Mouse (Mus musculus) monocyte, adult 5-6 weeks (primary cell): ENCODE results near the gene Abl1. TPM values are rescaled to one million over a fixed set of nuclear protein-coding genes. Genes with fewer than 3 reads are reported as not detected.
A peak's percentile ranks its signal among the peaks of the same experiment; 100 is the strongest.

Source experiments
- ATAC-seq: fragments of 153-309, 156-312 bp; replicated peaks from 2 replicates; pipeline ENCODE4 v1.8.0; 2017; ENCODE audit warnings: mild to moderate bottlenecking; ENCODE audit not compliant: low TSS enrichment, insufficient number of reproducible peaks, severe bottlenecking, poor library complexity, low FRiP score
- total RNA-seq: library from RNA; stranded (forward); fragments of 200-1000, 200-491, 200-594 nt; gene quantifications from 3 replicates; pipeline ENCODE4 v1.2.3, GENCODE M21; 2017

Gene Abl1
- total RNA-seq, 1 experiment from 2014 or later, result 22.7 TPM

DNA sequence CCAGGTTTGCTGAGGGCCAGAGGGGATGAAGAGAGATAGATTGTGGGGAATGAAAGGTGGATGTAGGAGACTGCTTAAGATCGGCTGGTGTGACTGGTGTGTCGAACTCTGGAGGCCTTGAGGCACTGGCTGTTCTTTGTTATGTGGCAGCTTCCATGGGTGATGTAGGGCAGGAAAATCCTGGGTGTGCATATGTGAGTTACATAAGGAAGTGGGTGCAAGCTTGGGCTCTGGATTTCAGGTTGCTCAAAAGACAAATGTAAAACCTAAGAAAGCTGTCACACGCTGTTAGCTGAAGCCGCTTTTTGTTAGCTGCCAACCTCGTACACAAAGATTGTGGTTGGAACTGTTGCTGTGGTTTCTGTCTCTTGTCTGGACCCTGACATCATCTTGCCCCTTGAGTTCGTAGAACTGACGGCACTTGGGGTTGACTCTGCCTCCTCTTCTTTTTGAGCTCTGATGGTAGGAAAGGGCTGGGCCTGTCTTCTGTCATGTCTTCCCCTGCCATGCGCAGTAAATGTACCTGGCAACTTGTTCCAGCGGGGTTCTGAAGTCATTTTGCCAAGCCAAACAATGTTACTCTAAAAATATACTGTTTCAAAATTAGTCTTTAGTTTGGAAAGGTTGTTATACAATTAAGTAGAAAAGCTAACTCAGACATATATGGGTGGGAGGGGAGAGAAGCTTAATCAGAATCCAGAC is 39.6 kb downstream of the Abl1 start:
- 0 out of 2 replicates have a peak, but pooled peaks have one; percentile 27 for ATAC-seq

DNA sequence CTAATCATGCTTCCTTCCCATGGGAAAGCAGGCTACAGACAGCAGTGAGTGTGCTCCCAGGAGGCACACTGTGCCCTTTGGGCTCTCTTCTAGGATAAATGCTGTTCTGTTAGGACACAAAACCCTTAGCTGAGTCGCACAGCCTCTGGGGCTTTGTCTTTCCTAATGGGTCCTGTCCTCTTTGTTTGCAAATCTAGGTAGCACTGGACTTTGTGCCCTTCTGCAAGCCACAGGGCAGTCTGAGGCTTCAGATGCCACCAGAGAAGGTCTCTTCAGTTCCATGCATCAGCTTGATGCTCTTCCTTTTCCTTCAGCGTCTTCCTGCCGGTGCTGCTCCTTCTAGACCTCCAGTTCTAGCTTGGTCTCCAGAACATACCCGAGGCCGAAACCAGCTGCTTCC is 42.5 kb downstream of the Abl1 start:
- no peak for ATAC-seq

DNA sequence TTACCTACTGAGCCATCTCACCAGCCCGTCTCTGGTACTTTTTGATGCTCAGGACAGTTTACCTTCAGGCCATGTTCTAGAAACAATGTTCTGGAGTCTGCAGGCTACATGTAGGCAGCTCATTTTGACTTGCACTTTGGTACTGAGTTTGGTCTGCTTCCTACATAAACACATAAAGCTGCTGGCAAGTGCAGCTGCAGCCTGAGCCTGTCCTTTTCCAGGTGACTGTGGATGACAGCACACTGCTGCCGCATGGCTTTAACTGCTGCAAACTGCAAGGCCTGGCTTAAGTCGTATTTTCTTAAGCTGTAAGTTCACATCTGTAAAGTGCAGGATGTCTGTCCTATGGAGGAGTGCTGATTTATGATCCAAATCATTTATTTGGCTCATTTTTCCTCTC is 44.3 kb downstream of the Abl1 start:
- ATAC-seq, result no peak

DNA sequence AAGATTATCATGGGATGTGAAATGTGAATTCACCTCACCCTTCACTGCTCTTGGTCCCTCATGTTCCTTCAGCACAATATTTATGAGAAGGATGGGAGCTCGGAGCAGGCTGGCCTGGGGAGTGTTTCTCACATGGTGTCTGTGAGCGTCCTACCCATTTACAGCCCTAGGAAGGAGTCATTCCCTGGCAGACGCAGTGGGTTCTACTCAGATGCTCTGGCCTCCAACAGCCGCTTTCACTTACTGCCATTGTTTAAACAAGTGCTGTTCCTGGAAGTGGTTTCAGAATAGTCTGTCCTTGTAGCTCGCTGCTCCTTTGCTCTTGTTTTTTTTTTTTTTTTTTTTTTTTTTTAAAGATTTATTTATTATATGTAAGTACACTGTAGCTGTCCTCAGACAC is 45.4 kb downstream of the Abl1 start:
- no peak for ATAC-seq

DNA sequence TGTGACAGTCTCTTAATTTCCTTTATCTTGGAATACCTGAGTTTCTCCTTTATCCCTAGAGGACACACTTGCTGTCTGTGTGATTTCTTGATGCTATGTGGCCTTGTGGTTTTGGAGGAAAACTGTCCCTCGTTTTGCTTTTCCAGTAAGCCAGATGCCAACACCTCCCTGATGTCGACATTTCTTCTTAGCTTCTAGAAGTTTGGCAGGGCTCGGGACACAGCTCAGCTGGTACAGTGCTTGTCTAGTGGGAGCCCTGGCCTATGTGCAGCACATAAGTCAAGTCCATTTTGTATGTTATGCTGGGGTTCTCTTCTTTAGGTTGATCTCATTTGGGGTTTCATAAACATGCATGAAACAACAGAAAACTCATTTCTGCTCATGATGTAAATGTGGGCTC is 50.9 kb downstream of the Abl1 start:
- no peak for ATAC-seq

DNA sequence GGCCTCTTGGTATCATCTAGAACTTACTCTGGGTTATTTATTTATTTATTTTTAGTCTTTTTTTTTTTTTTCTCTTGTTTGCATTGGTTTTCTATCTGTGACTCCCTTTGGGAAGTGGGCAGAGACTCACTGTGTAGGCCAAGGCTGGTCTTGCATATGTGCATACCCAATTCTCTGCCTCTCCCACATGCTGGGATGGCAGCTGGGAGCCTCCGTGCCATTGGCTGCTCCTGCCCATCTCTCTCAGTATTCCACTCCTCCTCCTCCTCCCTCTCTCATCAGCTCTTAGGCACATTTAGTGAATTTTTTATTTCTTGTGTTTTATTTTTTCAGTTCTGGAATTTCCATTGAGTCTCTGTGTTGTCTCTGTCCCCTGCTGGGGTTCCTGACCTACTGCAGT is 53.6 kb downstream of the Abl1 start:
- ATAC-seq, result no peak

DNA sequence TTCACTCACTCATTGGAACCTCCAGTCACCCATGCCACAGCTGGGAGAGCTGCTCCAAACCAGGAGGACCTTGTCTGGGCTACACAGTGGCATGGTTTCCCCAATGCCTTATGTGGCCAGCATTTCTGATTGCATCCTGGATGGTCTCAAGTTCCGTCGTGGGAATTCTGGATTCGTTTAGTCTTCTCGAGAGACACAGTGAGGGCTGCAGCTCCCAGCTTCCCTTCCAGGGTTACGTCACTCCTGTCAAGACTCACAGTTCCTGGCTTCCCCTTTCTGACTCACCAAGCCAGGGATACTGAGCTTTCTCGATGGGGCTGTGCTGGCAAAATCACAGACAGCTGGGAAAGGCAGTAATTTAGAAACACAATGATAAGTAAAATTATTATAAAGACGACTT is 54.0 kb downstream of the Abl1 start:
- no peak for ATAC-seq

DNA sequence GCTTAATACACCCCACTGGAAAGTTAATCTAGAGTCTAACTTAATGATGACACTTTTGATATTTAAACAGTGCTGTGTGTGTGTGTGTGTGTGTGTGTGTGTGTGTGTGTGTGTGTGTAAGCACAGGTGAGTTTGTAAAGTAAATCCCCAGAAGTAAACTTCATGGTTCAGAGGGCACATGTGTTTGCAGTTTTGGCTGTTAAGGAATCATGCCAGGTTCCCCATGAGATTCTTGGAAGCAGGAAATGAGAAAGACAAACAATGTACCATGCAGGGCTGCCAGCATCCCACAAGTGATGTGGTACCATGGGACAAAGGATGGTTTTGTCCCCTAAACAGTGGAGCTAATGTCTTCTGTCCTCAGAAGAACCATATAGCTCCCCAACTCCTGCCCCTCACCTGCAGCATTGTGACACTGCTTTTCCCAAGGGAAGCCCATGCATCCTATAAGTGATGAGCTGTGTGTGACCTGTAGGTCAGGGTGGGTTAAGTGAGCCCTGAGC is 57.6 kb downstream of the Abl1 start:
- no peak for ATAC-seq

DNA sequence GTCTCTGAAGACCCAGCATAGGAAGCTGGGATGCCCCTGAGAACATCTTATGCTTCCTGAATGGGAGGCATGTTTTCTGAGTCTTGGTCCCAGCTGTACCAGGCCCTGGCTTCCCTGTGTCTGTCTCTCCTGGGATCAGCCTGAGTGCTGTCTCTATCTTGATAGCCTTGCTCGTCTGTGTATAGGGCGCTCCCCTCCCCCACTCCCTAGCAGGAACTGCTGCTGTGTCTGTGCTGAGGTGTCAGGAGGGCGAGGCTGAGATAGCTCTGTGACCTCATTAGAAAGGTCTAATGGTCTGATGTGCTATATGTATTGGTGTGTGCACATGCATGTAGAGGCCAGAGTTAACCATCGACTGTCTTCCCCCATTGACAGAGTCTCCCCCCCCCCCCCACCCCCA is 58.7 kb downstream of the Abl1 start:
- ATAC-seq, result no peak

DNA sequence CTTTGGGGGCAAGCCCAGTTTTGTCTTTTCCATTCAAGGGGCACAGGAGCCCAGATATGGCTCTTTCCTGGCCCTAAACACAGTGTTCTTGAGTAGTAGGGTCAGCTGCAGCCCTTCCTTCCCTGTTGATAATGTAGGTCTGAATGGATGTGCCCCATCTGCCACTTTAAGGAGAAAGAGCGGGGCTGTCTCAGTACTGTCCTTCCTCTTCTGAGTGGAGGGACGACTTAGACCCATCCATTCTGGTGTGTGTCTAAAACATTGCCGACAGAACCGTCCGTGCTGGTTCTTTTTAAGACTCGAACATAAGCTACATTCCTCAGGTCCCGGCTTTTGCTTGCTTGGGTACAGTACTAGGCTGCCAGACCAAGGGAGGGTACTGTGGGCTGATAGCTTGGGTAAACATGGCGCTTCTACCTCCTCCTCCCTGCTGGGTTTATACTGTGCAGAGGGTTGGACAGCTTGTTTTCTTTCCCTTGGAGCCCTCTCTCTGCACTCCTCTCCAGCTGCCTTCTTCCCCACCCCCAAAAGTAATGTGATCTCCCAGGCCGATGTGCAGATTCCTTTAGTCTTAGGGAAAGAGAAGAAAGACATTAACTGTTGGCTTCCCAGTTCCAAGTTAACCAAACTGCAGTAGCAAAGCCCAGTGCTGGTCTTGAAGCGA is 61.0 kb downstream of the Abl1 start:
- ATAC-seq, result no peak

DNA sequence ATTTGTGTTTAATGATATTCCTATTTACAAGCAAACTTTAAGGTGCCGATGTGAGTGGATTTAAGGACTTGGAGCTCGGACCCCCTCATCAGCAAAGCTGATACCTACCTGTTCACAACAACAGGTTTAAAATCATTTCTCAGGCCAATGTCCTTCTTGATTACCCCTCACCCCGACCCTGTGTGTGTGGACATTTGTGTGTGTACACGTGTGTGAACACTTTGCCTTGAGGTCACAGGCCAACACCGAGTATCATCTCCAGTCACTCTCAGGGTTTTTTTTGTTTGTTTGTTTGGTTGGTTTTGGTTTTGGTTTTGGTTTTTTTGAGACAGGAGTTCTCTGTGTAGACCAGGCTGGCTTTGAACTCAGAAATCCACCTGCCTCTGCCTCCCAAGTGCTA is 62.0 kb downstream of the Abl1 start:
- no peak for ATAC-seq

DNA sequence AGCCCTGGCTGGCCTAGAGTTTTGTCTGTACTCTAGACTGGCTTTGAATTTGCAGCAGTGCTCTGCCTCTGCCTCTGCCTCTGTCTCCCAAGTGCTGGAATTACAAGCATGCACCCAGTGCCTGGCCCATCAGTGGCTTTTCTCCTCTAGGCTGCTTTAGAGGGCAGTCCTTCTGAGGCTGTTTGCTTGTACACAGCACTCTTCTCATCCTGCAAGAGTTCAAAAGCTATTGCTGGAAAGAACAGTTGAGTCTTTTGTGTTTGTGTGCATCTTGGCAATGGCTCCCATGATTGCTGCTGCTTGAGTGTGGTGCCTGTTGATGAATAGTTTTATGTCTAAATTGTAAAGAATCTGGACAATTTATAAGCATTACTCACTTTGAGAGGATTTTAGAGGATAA is 69.3 kb downstream of the Abl1 start:
- ATAC-seq, result no peak

DNA sequence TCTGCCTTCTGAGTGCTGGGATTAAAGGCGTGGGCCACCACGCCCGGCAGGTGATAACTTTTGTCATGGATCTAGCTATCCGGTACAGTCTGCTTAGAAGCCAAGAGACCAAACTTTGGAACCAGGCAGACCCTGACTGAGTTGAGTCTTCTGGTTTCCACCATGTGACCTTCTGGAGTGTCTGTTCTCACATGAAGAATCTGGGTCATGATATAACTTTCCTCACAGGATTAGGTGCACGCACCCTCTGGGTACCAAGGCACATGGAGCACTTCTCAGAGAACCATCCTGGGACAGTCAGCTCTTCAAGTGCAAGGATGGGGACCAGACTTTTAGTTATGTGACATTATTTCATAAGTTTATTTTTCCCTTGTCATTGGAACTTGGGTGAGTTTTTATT is 70.8 kb downstream of the Abl1 start:
- ATAC-seq, result no peak

DNA sequence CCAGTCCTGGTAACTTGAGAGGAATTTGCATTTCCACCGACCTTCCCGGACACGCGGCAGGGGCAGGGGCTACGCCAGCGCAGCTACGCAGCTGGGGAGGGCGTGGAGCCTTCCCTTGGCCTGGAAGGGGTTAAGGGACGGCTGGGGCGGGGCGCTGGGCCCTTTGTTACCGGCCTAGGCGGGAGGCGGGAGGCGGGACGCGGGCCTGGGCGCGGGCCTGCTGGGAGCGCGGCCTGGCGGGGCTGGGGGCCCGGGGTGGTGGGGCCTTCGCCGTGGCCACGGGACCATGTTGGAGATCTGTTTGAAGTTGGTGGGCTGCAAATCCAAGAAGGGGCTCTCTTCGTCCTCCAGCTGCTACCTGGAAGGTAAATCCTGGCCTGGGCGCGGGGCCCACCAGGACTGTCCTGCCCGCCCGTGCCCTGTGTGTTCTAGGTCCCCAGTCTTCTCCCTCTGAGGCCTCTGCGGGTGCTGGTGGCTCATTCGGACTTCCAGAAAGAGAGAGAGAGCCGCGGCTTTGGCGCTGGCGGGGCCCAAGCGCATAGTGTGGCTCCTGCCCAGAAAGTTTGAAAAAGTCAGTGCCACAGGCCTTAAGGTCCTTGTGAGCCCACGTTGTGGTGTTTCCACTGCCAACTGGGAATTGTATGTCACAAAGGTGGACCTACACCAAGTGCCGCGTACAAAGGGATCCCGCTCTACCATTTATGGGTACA is 71.7 kb downstream of the Abl1 start:
- peak; percentile 82 for ATAC-seq

DNA sequence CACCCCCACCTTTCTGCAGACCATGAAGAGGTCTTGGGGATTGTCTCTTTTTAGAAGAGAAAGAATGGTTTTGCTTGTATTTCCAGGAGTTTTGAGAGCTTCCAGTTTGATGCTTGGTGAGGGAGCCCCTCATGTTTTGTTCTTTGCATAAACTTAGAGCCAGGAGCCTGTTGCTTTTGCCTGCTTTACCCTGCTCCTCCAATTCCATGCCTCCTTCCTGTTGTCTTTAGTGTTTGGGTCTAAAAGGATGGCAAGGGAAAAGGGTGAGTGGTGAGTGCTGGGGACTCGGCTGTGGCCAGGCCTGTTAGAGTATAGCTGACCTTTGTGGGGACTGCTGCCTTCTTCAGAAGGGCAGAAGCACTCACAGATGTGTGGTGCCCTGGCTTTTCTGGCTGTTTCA is 72.3 kb downstream of the Abl1 start:
- ATAC-seq, result no peak

DNA sequence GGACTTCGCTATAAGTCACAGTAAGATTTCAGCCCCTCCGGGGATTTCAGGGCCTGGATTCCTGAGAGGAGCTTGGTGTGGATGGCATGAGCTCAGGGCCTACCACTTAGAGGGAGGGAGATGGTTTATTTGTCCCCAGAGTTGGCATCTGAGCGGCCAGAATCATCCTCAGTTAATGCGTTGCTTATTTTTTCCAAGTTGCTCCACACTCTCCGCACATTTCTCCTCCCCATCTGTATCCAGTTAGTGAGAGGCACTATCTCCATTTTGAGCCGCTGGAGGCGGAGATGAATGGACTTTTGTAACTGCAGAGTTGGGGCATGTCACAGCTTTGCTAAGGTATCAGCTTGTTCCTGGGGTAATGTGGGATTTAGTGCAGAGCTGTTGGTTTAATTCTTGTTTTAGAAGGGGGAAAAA is 72.9 kb downstream of the Abl1 start:
- no peak for ATAC-seq

DNA sequence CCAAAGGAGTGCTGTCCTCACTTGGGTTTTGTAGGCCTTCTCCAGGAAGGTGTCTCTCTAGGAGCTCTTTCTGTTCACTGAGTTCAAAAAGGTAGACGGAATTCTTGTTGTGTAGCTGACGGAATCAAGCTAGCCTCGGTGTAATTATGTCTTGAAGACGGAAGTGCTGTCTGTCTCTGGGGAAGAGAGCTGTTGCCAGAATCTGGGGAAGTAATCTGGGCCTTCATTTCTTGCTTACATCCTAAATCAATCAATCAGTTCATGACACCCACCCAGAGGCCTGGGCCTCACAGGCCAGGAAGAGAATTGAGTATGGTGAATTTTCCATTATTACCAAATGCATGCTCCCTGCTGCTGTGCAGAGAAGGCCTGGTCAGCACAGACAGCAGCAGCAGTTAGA is 73.4 kb downstream of the Abl1 start:
- no peak for ATAC-seq

DNA sequence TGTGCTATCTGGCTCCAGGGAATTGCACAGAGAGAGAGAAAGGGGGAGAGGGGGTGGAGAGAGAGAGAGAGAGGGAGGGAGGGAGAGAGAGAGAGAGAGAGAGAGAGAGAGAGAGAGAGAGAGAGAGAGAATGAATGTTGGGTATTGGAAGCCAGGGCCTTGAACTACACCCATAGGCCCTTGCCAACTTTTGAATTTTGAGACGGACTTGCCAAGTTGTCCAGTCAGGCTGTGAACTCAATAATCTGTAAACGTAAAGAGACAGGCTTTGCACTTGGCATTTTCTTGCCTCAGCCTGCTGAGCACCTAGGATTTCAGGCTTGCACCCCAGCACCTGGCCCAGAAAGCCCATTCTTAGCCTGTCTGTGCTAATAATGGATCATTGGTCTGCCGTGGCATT is 74.0 kb downstream of the Abl1 start:
- no peak for ATAC-seq

DNA sequence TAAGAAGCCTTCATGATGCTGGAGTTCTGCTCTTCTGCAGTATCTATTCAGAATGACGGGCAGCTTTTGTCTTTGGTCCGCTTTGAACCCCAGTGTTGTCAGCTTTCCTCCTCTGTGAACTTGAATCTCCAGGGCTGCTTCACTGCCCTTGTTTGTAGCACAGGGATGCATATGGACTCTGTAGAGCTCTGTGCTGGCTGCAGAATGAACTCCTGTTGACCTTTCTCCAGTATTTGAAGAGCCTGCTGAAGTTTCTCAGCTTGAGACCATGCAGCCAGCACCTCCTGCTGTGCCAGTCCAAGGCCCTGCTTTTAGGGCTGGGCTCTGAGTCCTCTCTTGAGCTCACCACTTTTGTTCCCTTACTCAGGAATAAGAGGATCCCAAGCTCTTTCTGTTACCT is 74.7 kb downstream of the Abl1 start:
- no peak for ATAC-seq

DNA sequence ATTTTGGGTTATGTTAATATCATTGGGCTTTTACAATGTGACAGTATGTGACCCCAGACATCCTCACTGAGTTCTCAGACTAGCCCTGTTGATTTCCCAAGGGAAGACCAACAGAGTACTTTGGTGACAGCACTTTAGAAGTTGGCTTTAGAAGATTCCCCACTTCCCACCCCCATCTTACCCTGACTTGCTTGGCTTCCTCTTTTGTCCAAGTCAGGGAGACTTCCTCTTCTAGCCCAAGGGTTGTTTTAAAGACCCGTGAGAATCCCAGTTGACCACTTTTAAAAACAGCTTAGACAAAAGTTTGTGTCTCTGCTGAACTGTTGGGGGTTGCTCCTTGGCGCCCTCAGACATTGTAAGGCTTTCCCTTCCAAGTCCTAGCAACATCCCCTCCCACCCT is 75.1 kb downstream of the Abl1 start:
- ATAC-seq, result peak; percentile 65
